Mouse (Mus musculus): ENCODE measurements around the gene Epha10. TPM values are rescaled to one million over a fixed set of nuclear protein-coding genes. Genes with fewer than 3 reads are reported as not detected.

Epha10 gene
- polyA plus RNA-seq (2015; fragmentation: Illumina TruSeq; extraction: RNeasy Lipid Tissue Mini Kit (QIAGEN cat#74804); ENCODE audit: low read depth, low replicate concordance) = 28.4 TPM

GRCm38 (mm10) chr4:124880599-124880998 is at the start of gene Epha10:
Gene Epha10, plus strand, starts transcription at chr4:124880899.

GRCm38 (mm10) chr4:124850261-124850913 is 30.3 kb upstream of the Epha10 start, which contains the start of gene Yrdc:
Gene Yrdc, plus strand, starts transcription at chr4:124850679.

GRCm38 (mm10) chr4:124850933-124851658 is 29.6 kb upstream of the Epha10 start, which contains the start of gene 1110065P20Rik:
Gene 1110065P20Rik, minus strand, starts transcription at chr4:124851196.

GRCm38 (mm10) chr4:124861283-124862188 is 19.2 kb upstream of the Epha10 start, which contains the start of gene Maneal:
Gene Maneal, minus strand, starts transcription at chr4:124862171.

GRCm38 (mm10) chr4:124936613-124937471 is 56.1 kb downstream of the Epha10 start, which contains the start of gene 9930104L06Rik:
Gene 9930104L06Rik, plus strand, starts transcription at chr4:124937048.

GRCm38 (mm10) chr4:124939211-124939610 is 58.5 kb downstream of the Epha10 start, which contains the start of gene Cdca8:
Gene Cdca8, minus strand, starts transcription at chr4:124939311.

Other genes with a start within 250 kb of the Epha10 start
- 11.6 TPM for gene Pou3f1, start 224.1 kb upstream of the Epha10 start, polyA plus RNA-seq (2015; fragmentation: Illumina TruSeq; extraction: RNeasy Lipid Tissue Mini Kit (QIAGEN cat#74804); ENCODE audit: low read depth, low replicate concordance)
- gene Utp11, start 187.3 kb upstream of the Epha10 start, polyA plus RNA-seq (2015; fragmentation: Illumina TruSeq; extraction: RNeasy Lipid Tissue Mini Kit (QIAGEN cat#74804); ENCODE audit: low read depth, low replicate concordance) = 26.1 TPM
- 0.82 TPM for gene Fhl3, start 180.2 kb upstream of the Epha10 start, polyA plus RNA-seq (2015; fragmentation: Illumina TruSeq; extraction: RNeasy Lipid Tissue Mini Kit (QIAGEN cat#74804); ENCODE audit: low read depth, low replicate concordance)
- 42.1 TPM for gene Sf3a3, start 166.1 kb upstream of the Epha10 start, polyA plus RNA-seq (2015; fragmentation: Illumina TruSeq; extraction: RNeasy Lipid Tissue Mini Kit (QIAGEN cat#74804); ENCODE audit: low read depth, low replicate concordance)
- gene Inpp5b, start 139.0 kb upstream of the Epha10 start, polyA plus RNA-seq (2015; fragmentation: Illumina TruSeq; extraction: RNeasy Lipid Tissue Mini Kit (QIAGEN cat#74804); ENCODE audit: low read depth, low replicate concordance) = 43.6 TPM
- 18.5 TPM for gene Mtf1, start 78.8 kb upstream of the Epha10 start, polyA plus RNA-seq (2015; fragmentation: Illumina TruSeq; extraction: RNeasy Lipid Tissue Mini Kit (QIAGEN cat#74804); ENCODE audit: low read depth, low replicate concordance)
- 49.4 TPM for gene Yrdc, start 30.2 kb upstream of the Epha10 start, polyA plus RNA-seq (2015; fragmentation: Illumina TruSeq; extraction: RNeasy Lipid Tissue Mini Kit (QIAGEN cat#74804); ENCODE audit: low read depth, low replicate concordance)
- 95.2 TPM for gene 1110065P20Rik, start 29.7 kb upstream of the Epha10 start, polyA plus RNA-seq (2015; fragmentation: Illumina TruSeq; extraction: RNeasy Lipid Tissue Mini Kit (QIAGEN cat#74804); ENCODE audit: low read depth, low replicate concordance)
- gene Maneal, start 18.7 kb upstream of the Epha10 start, polyA plus RNA-seq (2015; fragmentation: Illumina TruSeq; extraction: RNeasy Lipid Tissue Mini Kit (QIAGEN cat#74804); ENCODE audit: low read depth, low replicate concordance) = 45.2 TPM
- 15.7 TPM for gene 9930104L06Rik, start 56.1 kb downstream of the Epha10 start, polyA plus RNA-seq (2015; fragmentation: Illumina TruSeq; extraction: RNeasy Lipid Tissue Mini Kit (QIAGEN cat#74804); ENCODE audit: low read depth, low replicate concordance)
- gene Cdca8, start 58.4 kb downstream of the Epha10 start, polyA plus RNA-seq (2015; fragmentation: Illumina TruSeq; extraction: RNeasy Lipid Tissue Mini Kit (QIAGEN cat#74804); ENCODE audit: low read depth, low replicate concordance) = 2.3 TPM
- gene Rspo1, start 105.5 kb downstream of the Epha10 start, polyA plus RNA-seq (2015; fragmentation: Illumina TruSeq; extraction: RNeasy Lipid Tissue Mini Kit (QIAGEN cat#74804); ENCODE audit: low read depth, low replicate concordance) = 15.6 TPM
- 74.7 TPM for gene Gnl2, start 135.7 kb downstream of the Epha10 start, polyA plus RNA-seq (2015; fragmentation: Illumina TruSeq; extraction: RNeasy Lipid Tissue Mini Kit (QIAGEN cat#74804); ENCODE audit: low read depth, low replicate concordance)
- 2.8 TPM for gene Dnali1, start 184.8 kb downstream of the Epha10 start, polyA plus RNA-seq (2015; fragmentation: Illumina TruSeq; extraction: RNeasy Lipid Tissue Mini Kit (QIAGEN cat#74804); ENCODE audit: low read depth, low replicate concordance)
- gene Snip1, start 185.8 kb downstream of the Epha10 start, polyA plus RNA-seq (2015; fragmentation: Illumina TruSeq; extraction: RNeasy Lipid Tissue Mini Kit (QIAGEN cat#74804); ENCODE audit: low read depth, low replicate concordance) = 14.4 TPM
- 116 TPM for gene Meaf6, start 204.2 kb downstream of the Epha10 start, polyA plus RNA-seq (2015; fragmentation: Illumina TruSeq; extraction: RNeasy Lipid Tissue Mini Kit (QIAGEN cat#74804); ENCODE audit: low read depth, low replicate concordance)
- gene Zc3h12a, start 246.9 kb downstream of the Epha10 start, polyA plus RNA-seq (2015; fragmentation: Illumina TruSeq; extraction: RNeasy Lipid Tissue Mini Kit (QIAGEN cat#74804); ENCODE audit: low read depth, low replicate concordance) = 1.1 TPM

All from brain, adult 10 weeks (tissue).